Mouse (Mus musculus): ENCODE measurements at regions not wholly inside any gene's neighbourhood (a gene's known extent, or its start where the extent isn't known, plus 50 kb on each side); places are given as distances from the start of the nearest gene placed in this dataset.
"Not testable (repeated sequence)": the region's sequence is repeated elsewhere in the genome, so short reads cannot be mapped to it uniquely, and the experiment has no call there.

DNA sequence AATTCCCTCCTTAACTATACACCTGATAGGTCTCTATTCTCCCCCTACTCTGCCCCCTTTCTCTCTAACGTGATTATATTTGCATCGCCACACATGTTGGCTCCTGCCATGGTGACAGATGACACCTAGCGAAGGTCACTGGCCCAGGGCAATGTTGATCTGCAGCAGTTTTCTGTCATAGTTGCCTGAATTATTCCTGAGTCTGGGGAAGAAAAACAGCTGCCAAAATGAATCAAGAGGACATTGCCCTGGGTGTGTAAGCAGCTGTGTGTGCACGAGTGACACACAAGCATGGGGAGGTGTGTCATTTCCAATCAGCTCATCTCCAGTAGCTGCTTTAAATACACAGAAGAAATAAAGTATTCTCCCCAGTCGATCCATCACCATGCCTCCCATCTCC lies 592.5 kb downstream of the Pdcd6ip start:
- Histone ChIP-seq H3K9ac (ENCODE audit: low read length) (no peak overlapping the region), H3K27me3 (ENCODE audit: control insufficient read depth, insufficient read depth, low read length) (no peaks in the 10 kb centered on the region), H3K36me3 (ENCODE audit: control insufficient read depth, insufficient read depth, low read length) (no peaks in the 10 kb centered on the region), H3K4me2 (ENCODE audit: low read length) (no peak overlapping the region), H3K27ac (replicated peaks in 1 of 2; ENCODE audit: control insufficient read depth in 1 of 2, insufficient read depth in 1 of 2, low read depth in 2 of 2, low read length in 2 of 2) (no peak overlapping the region), H3K9me3 (ENCODE audit: control insufficient read depth, low read length) (no peaks in the 10 kb centered on the region), H3K4me1 (ENCODE audit: control insufficient read depth in 2 of 2, insufficient read depth in 2 of 2, low read length in 2 of 2) (peaks cover 0 to 8% of the 10 kb centered on the region in 2 experiments; a peak in 1 of 4 replicates), H3K4me3 (ENCODE audit: control insufficient read depth in 1 of 2, insufficient read depth in 1 of 2, low read depth in 1 of 2, low read length in 2 of 2) (no peak overlapping the region)
- ATAC-seq (ENCODE audit: insufficient number of reproducible peaks, insufficient read depth, low FRiP score, low read depth) = no peak
- 66% methylated on average over 5 of the region's 5 CpGs for WGBS

- ATAC-seq (ENCODE audit: insufficient number of reproducible peaks, insufficient read depth, low FRiP score, low read depth) = no peak
- Histone ChIP-seq H3K9ac (ENCODE audit: low read length) (no peak overlapping the region), H3K36me3 (ENCODE audit: control insufficient read depth, insufficient read depth, low read length) (no peaks in the 10 kb centered on the region)
These were observed 595.3 kb downstream of the Pdcd6ip start for GRCm38 (mm10) chr9:113112753-113113152.

GRCm38 (mm10) chr9:113101733-113102132 lies 606.3 kb downstream of the Pdcd6ip start:
- 64% methylated on average over 1 of the region's 1 CpGs for WGBS
- no peak overlapping the region for H3K9ac ChIP-seq (ENCODE audit: low read length)
- ATAC-seq (ENCODE audit: insufficient number of reproducible peaks, insufficient read depth, low FRiP score, low read depth) = no peak
- no peak overlapping the region for H3K27ac ChIP-seq (replicated peaks in 1 of 2; ENCODE audit: control insufficient read depth in 1 of 2, insufficient read depth in 1 of 2, low read depth in 2 of 2, low read length in 2 of 2)
- H3K36me3 ChIP-seq (ENCODE audit: control insufficient read depth, insufficient read depth, low read length) = no peaks in the 10 kb centered on the region
- peaks cover 5% of the 10 kb centered on the region; the same call in 1 of the 2 replicates for H3K9me3 ChIP-seq (ENCODE audit: control insufficient read depth, low read length)
- H3K4me2 ChIP-seq (ENCODE audit: low read length) = no peak overlapping the region
- no peaks in the 10 kb centered on the region for H3K27me3 ChIP-seq (ENCODE audit: control insufficient read depth, insufficient read depth, low read length)
- H3K4me1 ChIP-seq (ENCODE audit: control insufficient read depth in 2 of 2, insufficient read depth in 2 of 2, low read length in 2 of 2) = no peaks in the 10 kb centered on the region
- no peak overlapping the region for H3K4me3 ChIP-seq (ENCODE audit: control insufficient read depth in 1 of 2, insufficient read depth in 1 of 2, low read depth in 1 of 2, low read length in 2 of 2)

More at GRCm38 (mm10) chr9:113112753-113113152, 595.3 kb downstream of the Pdcd6ip start:
- H3K4me2 ChIP-seq (ENCODE audit: low read length) = no peak overlapping the region
- H3K4me1 ChIP-seq (ENCODE audit: control insufficient read depth in 2 of 2, insufficient read depth in 2 of 2, low read length in 2 of 2) = peaks cover 0 to 8% of the 10 kb centered on the region in 2 experiments; a peak in 1 of 4 replicates
- no peaks in the 10 kb centered on the region for H3K9me3 ChIP-seq (ENCODE audit: control insufficient read depth, low read length)
- H3K4me3 ChIP-seq (ENCODE audit: control insufficient read depth in 1 of 2, insufficient read depth in 1 of 2, low read depth in 1 of 2, low read length in 2 of 2) = no peak overlapping the region
- no peak overlapping the region for H3K27ac ChIP-seq (replicated peaks in 1 of 2; ENCODE audit: control insufficient read depth in 1 of 2, insufficient read depth in 1 of 2, low read depth in 2 of 2, low read length in 2 of 2)
- H3K27me3 ChIP-seq (ENCODE audit: control insufficient read depth, insufficient read depth, low read length) = no peaks in the 10 kb centered on the region

DNA sequence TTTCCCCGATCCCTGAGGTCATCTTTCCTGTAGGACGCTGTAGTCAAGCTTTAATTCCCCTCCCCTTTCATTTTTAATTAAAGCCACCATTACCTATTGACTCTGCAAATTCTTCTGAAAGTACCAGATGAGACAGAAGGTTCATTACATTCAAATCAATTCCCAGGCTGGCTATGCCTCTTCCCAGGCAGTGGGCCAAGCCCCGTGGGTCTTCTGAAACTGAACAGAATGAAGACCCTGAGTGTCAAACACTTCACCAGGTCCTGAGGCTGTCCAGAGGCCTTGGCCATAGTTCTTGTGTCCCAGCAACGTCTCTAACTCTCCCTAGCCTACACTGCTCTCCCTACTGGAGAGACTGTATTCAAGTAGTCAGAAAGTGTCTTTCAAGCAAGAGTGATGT lies 607.4 kb downstream of the Pdcd6ip start:
- H3K4me1 ChIP-seq (ENCODE audit: control insufficient read depth in 2 of 2, insufficient read depth in 2 of 2, low read length in 2 of 2) = no peaks in the 10 kb centered on the region
- no peaks in the 10 kb centered on the region for H3K36me3 ChIP-seq (ENCODE audit: control insufficient read depth, insufficient read depth, low read length)
- H3K27ac ChIP-seq (replicated peaks in 1 of 2; ENCODE audit: control insufficient read depth in 1 of 2, insufficient read depth in 1 of 2, low read depth in 2 of 2, low read length in 2 of 2) = no peak overlapping the region
- H3K4me3 ChIP-seq (ENCODE audit: control insufficient read depth in 1 of 2, insufficient read depth in 1 of 2, low read depth in 1 of 2, low read length in 2 of 2) = no peak overlapping the region
- peaks cover 7% of the 10 kb centered on the region; the same call in 1 of the 2 replicates for H3K9me3 ChIP-seq (ENCODE audit: control insufficient read depth, low read length)
- no peak overlapping the region for H3K4me2 ChIP-seq (ENCODE audit: low read length)
- WGBS = 62% methylated on average over 4 of the region's 4 CpGs
- no peak for ATAC-seq (ENCODE audit: insufficient number of reproducible peaks, insufficient read depth, low FRiP score, low read depth)
- no peaks in the 10 kb centered on the region for H3K27me3 ChIP-seq (ENCODE audit: control insufficient read depth, insufficient read depth, low read length)
- H3K9ac ChIP-seq (ENCODE audit: low read length) = no peak overlapping the region

- not testable (repeated sequence) for H3K9me3 ChIP-seq (ENCODE audit: control insufficient read depth, low read length); ATAC-seq (ENCODE audit: insufficient number of reproducible peaks, insufficient read depth, low FRiP score, low read depth); H3K9ac ChIP-seq (ENCODE audit: low read length); H3K27me3 ChIP-seq (ENCODE audit: control insufficient read depth, insufficient read depth, low read length); H3K4me3 ChIP-seq (ENCODE audit: control insufficient read depth in 1 of 2, insufficient read depth in 1 of 2, low read depth in 1 of 2, low read length in 2 of 2); H3K4me1 ChIP-seq (ENCODE audit: control insufficient read depth in 2 of 2, insufficient read depth in 2 of 2, low read length in 2 of 2); H3K36me3 ChIP-seq (ENCODE audit: control insufficient read depth, insufficient read depth, low read length); H3K27ac ChIP-seq (replicated peaks in 1 of 2; ENCODE audit: control insufficient read depth in 1 of 2, insufficient read depth in 1 of 2, low read depth in 2 of 2, low read length in 2 of 2); H3K4me2 ChIP-seq (ENCODE audit: low read length)
- WGBS = 88% methylated on average over 1 of the region's 1 CpGs
These were observed 612.6 kb downstream of the Pdcd6ip start for GRCm38 (mm10) chr9:113095421-113095820.

DNA sequence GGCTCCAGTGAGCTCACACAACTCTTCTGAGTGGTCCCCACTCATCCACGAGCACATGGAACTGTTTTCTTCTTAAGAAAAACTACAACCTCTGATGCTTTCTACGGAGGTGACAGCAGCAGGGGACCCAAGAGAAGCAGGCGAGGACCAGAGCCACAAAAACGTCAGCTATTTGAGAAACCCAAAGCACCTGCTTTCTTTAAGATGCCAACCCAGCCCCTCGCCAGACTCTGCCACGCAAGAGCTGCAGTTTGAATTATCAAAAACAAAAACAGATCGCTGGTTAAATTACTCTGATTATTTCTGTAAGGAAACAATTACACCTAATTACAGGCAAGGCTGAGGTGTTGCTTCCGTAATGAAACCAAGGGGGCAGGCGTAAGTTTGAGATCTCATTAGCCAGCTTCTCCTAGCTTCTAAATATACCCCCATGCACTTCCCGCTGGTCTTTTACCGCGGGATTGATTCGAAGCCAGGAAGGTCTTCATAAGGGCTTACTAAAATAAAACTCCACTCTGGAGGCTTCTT lies 614.1 kb downstream of the Pdcd6ip start:
- no peak overlapping the region for H3K27ac ChIP-seq (replicated peaks in 1 of 2; ENCODE audit: control insufficient read depth in 1 of 2, insufficient read depth in 1 of 2, low read depth in 2 of 2, low read length in 2 of 2)
- H3K4me1 ChIP-seq (ENCODE audit: control insufficient read depth in 2 of 2, insufficient read depth in 2 of 2, low read length in 2 of 2) = no peaks in the 10 kb centered on the region
- no peak overlapping the region for H3K4me2 ChIP-seq (ENCODE audit: low read length)
- H3K36me3 ChIP-seq (ENCODE audit: control insufficient read depth, insufficient read depth, low read length) = no peaks in the 10 kb centered on the region
- no peak overlapping the region for H3K4me3 ChIP-seq (ENCODE audit: control insufficient read depth in 1 of 2, insufficient read depth in 1 of 2, low read depth in 1 of 2, low read length in 2 of 2)
- no peaks in the 10 kb centered on the region for H3K27me3 ChIP-seq (ENCODE audit: control insufficient read depth, insufficient read depth, low read length)
- ATAC-seq (ENCODE audit: insufficient number of reproducible peaks, insufficient read depth, low FRiP score, low read depth) = no peak
- peaks cover 7% of the 10 kb centered on the region; the same call in 1 of the 2 replicates for H3K9me3 ChIP-seq (ENCODE audit: control insufficient read depth, low read length)
- WGBS = 66% methylated on average over 13 of the region's 13 CpGs
- no peak overlapping the region for H3K9ac ChIP-seq (ENCODE audit: low read length)

DNA sequence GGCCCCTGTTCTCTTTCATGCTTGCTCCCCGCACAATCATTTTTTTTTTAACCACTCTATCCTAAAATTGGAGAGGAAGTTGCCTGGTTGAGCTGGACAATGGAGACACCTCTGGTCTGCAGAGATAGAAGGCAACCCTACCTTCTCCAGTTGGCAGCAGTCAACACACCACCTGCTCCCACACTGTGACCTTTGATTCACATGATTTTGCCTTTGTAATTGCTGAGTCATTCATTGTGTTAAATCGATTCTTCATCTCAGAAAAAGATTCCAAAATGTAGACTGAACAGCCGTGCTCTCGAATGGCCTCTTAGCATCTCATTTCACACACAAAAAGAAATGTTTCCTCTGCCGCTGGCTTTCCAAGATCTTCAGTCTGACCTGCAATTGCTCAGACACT lies 616.2 kb downstream of the Pdcd6ip start:
- ATAC-seq (ENCODE audit: insufficient number of reproducible peaks, insufficient read depth, low FRiP score, low read depth) = no peak
- Histone ChIP-seq H3K9ac (ENCODE audit: low read length) (no peak overlapping the region), H3K27ac (replicated peaks in 1 of 2; ENCODE audit: control insufficient read depth in 1 of 2, insufficient read depth in 1 of 2, low read depth in 2 of 2, low read length in 2 of 2) (no peak overlapping the region), H3K4me1 (ENCODE audit: control insufficient read depth in 2 of 2, insufficient read depth in 2 of 2, low read length in 2 of 2) (no peaks in the 10 kb centered on the region), H3K4me3 (ENCODE audit: control insufficient read depth in 1 of 2, insufficient read depth in 1 of 2, low read depth in 1 of 2, low read length in 2 of 2) (no peak overlapping the region), H3K27me3 (ENCODE audit: control insufficient read depth, insufficient read depth, low read length) (no peaks in the 10 kb centered on the region), H3K36me3 (ENCODE audit: control insufficient read depth, insufficient read depth, low read length) (no peaks in the 10 kb centered on the region), H3K4me2 (ENCODE audit: low read length) (no peak overlapping the region), H3K9me3 (ENCODE audit: control insufficient read depth, low read length) (0 out of 2 replicates have a peak, but pooled peaks cover 2% of the 10 kb centered on the region)
- 83% methylated on average over 5 of the region's 5 CpGs for WGBS

DNA sequence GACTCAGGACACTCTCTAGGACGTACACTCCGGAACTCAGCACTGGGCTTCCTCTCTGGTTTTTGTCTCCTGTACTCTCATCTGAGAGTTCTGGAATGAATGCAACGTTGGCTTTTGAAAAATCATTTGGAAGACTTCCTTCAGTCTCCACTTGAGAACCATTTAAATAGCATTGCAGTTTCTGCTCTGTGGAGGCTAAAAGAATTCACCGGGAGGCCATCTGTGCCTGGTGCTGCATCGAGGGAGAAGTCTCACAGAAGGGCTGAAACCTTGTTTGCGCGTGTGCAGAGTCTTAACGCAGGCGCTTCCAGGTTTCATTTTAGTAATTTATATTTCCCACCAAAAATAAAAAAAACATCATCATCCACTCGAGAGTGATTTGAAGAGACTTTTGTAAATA lies 620.3 kb downstream of the Pdcd6ip start:
- Histone ChIP-seq H3K9ac (ENCODE audit: low read length) (no peak overlapping the region), H3K4me2 (ENCODE audit: low read length) (no peak overlapping the region), H3K9me3 (ENCODE audit: control insufficient read depth, low read length) (no peaks in the 10 kb centered on the region), H3K4me3 (ENCODE audit: control insufficient read depth in 1 of 2, insufficient read depth in 1 of 2, low read depth in 1 of 2, low read length in 2 of 2) (no peak overlapping the region), H3K4me1 (ENCODE audit: control insufficient read depth in 2 of 2, insufficient read depth in 2 of 2, low read length in 2 of 2) (no peaks in the 10 kb centered on the region), H3K27ac (replicated peaks in 1 of 2; ENCODE audit: control insufficient read depth in 1 of 2, insufficient read depth in 1 of 2, low read depth in 2 of 2, low read length in 2 of 2) (no peak overlapping the region), H3K27me3 (ENCODE audit: control insufficient read depth, insufficient read depth, low read length) (no peaks in the 10 kb centered on the region), H3K36me3 (ENCODE audit: control insufficient read depth, insufficient read depth, low read length) (no peaks in the 10 kb centered on the region)
- ATAC-seq (ENCODE audit: insufficient number of reproducible peaks, insufficient read depth, low FRiP score, low read depth) = no peak
- 84% methylated on average over 10 of the region's 10 CpGs for WGBS

Measured in heart, embryonic 14.5 days (tissue).